Mouse (Mus musculus): ENCODE results near the gene Mrnip. TPM values are rescaled to one million over a fixed set of nuclear protein-coding genes. Genes with fewer than 3 reads are reported as not detected.
A peak's percentile ranks its signal among the peaks of the same experiment; 100 is the strongest.

Gene Mrnip
- total RNA-seq, 2 experiments from 2014 or later, result 2.4 to 2.6 TPM

DNA sequence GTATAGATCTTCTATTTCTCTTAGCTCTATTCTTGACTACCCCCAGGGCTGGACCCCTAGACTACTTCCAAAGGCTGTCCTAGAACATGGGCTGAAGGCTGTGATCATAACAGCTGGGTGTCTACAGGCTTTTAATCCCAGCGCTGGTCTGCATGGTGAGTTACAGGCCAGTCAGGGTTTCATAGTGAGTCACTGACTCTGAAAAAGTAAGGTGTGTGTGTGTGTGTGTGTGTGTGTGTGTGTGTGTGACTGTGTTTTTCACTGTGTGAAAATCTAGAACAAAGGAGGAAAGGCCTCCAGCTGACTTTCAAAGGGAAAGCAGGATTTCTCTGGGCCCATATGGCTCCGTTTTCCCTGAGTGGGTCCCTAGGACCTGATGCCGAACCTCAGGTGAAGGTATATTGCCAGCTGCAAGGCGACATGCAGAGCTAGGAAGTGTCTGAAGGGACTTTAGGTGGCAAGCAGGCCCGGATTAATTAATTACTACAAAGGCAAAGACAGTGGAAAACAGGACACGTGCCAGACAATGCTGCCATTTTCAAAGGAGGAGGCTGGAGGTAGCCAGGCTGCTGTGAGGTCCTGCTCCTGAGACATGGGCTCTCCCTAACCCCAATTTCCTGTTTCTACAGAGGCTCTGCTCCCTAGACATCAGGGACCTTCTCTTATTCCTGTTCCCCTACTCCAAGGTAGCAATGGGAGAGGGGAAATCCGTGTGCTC is 48.5 kb downstream of the Mrnip start:
- DNase-seq, result no peak
- intact Hi-C loops (cut with DNase I), result no loop called here

GRCm38 (mm10) chr11:50223783-50224662 is 49.8 kb downstream of the Mrnip start:
- intact Hi-C loops (cut with DNase I), result loop anchor here (2.0 kb wide), 1 partner anchor 13 kb away; the partner anchor contains the start of genes Mgat4b and Sqstm1
- no peak for DNase-seq

GRCm38 (mm10) chr11:50224671-50225530 is 50.7 kb downstream of the Mrnip start:
- peak; percentile 85 to 87 for DNase-seq
- intact Hi-C loops (cut with DNase I), result loop anchor here (2.0 kb wide), 1 partner anchor 14 kb away; the partner anchor contains the start of genes Mgat4b and Sqstm1

- DNase-seq, result peak; percentile 36 to 58
- intact Hi-C loops (cut with DNase I), result loop anchor here (2.0 kb wide), 2 partner anchors 15 to 63 kb away; partner anchors contain the start of genes Mgat4b and Sqstm1
Observed at GRCm38 (mm10) chr11:50225611-50226378, 51.6 kb downstream of the Mrnip start.

- no peak for DNase-seq
- intact Hi-C loops (cut with DNase I), result loop anchor here (2.0 kb wide), 1 partner anchor 64 kb away; no protein-coding TSS in a partner anchor
Observed at GRCm38 (mm10) chr11:50226406-50226805, 52.2 kb downstream of the Mrnip start.

- intact Hi-C loops (cut with DNase I), result loop anchor here (2.0 kb wide), 1 partner anchor 64 kb away; no protein-coding TSS in a partner anchor
- no peak for DNase-seq
Observed at GRCm38 (mm10) chr11:50227226-50227625, 53.0 kb downstream of the Mrnip start.

- DNase-seq, result no peak
- intact Hi-C loops (cut with DNase I), result loop anchor here (2.0 kb wide), 1 partner anchor 65 kb away; no protein-coding TSS in a partner anchor
Observed at GRCm38 (mm10) chr11:50227736-50228135, 53.5 kb downstream of the Mrnip start.

DNA sequence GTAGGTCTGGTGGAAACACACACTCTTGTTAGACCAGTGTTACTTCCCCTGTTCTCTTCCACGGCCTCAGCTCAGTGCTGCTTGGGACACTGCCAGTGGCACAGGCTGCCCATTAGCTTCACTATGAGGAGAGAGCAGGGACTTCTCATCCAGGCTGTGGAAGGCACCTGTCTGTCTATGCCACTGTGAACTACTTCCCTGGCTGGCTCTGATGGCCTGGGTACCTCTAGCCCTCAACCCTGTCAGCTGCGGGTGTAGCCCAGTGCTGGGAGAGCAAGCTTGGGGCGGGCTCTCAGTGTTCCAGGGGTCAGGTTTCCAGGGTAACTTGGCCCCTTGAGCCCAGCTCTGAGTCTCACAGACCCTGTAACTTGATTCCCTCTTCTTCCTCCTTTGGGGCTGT is 54.5 kb downstream of the Mrnip start:
- DNase-seq, result no peak
- intact Hi-C loops (cut with DNase I), result no loop called here

DNA sequence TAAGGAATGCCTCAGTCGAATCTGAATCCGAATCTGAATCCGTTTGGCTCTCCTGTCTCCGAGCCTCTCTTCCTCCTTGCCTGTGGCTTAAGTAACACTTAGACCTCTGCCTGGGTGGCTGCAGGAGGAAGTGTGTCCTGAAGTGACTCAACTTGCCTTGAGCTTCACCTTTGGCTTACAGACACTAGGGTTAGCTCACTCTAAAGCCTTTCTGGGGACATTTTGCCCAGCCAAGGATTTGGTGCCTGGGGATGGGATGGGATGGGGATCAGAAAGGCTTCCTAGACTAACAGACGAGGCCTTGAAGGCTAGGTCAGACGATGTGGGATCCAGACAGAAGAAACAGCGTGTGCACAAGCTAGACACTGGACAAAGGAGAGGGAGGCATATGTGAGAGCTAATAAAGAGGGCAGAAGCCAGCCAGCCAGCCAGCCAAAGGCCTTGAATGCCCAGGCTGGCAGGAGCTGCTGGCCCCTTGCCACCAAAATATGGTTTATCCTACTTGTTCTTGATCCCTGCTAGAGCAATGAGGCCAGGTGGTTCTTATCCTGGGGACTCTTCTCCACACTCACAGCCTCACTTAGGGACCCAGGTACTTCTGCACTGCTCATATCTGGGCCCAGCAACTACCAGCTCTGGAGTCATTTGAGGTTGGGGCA is 55.1 kb downstream of the Mrnip start:
- intact Hi-C loops (cut with DNase I), result no loop called here
- peak in 1 of 2 experiments; percentile 39 for DNase-seq

GRCm38 (mm10) chr11:50230481-50231304 is 56.4 kb downstream of the Mrnip start:
- intact Hi-C loops (cut with DNase I), result no loop called here
- DNase-seq, result no peak

DNA sequence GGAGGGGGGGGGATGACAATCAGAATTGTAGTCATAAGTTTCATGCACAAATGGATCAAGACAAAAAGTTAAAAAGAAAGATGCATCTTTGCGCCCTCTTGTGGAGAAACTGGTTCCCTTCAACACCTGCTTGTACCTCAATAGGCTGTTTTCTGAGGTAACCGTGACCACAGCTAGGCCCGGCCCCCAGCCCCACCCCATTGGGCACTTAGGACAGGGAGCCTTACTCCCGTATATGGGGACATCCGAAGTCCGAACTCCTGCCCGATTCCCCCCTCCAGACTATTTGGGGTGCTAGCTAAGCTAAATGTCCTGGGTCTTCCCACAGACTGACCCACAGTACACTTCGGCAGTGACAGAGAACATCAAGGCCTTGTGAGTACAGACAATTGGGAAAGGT is 57.2 kb downstream of the Mrnip start:
- intact Hi-C loops (cut with DNase I), result no loop called here
- DNase-seq, result peak in 1 of 2 experiments; percentile 18

DNA sequence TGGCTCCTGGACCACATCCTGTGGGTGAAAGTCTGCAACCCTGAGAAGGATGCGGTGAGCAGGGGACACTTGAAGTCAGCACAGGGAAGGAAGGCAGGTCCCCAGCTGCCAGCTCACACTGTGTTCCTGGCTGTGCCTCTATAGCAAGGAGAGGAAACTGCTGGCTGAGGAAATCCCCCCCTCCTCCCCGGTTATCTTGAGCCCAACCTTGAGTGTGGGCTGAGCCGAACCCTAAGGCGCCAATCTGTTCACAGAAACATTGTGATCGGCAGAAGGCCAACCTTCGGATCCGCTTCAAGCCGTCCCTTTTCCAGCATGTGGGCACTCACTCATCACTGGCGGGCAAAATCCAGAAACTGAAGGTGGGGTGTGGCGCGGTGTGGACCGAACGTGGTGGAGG is 58.8 kb downstream of the Mrnip start:
- no peak for DNase-seq
- intact Hi-C loops (cut with DNase I), result no loop called here

GRCm38 (mm10) chr11:50233993-50234392 is 59.7 kb downstream of the Mrnip start:
- intact Hi-C loops (cut with DNase I), result no loop called here
- no peak for DNase-seq

DNA sequence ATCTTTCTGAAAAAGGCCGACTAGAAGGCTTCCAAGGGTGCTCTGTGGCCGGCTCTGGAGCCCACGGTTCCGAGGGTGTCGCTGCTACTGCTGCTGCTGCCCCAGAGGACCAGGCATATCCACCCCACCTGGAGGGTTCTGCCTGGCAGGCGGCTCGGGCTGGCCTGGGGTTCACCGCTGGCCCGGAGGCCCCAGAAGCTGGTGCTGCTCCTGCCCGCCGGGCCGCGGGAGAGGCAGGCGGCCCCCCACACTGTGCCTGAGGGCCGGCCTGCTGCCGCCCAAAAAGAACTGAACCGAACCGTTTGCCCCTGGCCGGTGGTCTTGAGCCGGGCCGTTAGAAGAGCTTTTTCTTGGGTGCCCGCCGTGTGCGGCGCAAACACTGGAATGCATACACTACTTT is 60.4 kb downstream of the Mrnip start:
- DNase-seq, result no peak
- intact Hi-C loops (cut with DNase I), result loop anchor here (5.0 kb wide), 1 partner anchor 128 kb away; no protein-coding TSS in a partner anchor

- intact Hi-C loops (cut with DNase I), result loop anchor here (2.0 to 5.0 kb wide), 2 partner anchors 56 to 126 kb away; partner anchors contain the start of gene Maml1
- DNase-seq, result peak; percentile 75 to 88
Observed at GRCm38 (mm10) chr11:50236540-50236936, 62.3 kb downstream of the Mrnip start.

GRCm38 (mm10) chr11:50236937-50237835 is 62.9 kb downstream of the Mrnip start:
- no peak for DNase-seq
- intact Hi-C loops (cut with DNase I), result loop anchor here (2.0 to 5.0 kb wide), 2 partner anchors 56 to 125 kb away; partner anchors contain the start of gene Maml1

DNA sequence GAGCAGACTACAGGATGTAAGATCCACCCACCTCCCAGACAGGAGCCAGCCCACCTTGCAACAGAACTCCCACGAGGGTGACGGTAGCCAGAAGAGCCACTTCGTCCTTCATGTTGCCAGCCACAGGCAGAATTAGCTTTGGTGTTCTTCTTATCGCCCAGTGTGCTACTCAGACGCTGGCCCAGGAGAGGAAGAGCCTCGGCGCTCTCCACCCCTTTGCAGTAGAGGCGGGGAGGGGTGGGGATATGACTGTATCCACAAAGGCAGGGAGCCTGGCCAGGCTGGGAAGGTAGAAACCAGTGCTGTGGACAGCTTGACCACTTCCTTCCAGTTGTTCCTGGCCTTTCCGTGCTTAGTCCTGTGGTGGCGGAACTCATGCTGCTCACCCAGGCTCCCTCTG is 64.1 kb downstream of the Mrnip start, which contains the start of gene Ltc4s:
Gene Ltc4s, minus strand, starts transcription at position 293 of the 400 bp plus-strand sequence.
- intact Hi-C loops (cut with DNase I), result loop anchor here (5.0 kb wide), 1 partner anchor 124 kb away; no protein-coding TSS in a partner anchor
- no peak for DNase-seq
